Mouse (Mus musculus) ES-E14 (cell line): Measurements from ENCODE around the gene Ylpm1. TPM values are rescaled to one million over a fixed set of nuclear protein-coding genes. Genes with fewer than 3 reads are reported as not detected.
A peak's percentile ranks its signal among the peaks of the same experiment; 100 is the strongest.

Experiments used
- DNase-seq: peaks from one replicate; pipeline ENCODE4 v3.0.0-alpha.2; 2013; ENCODE audit warnings: low read depth, low spot score
- H3K27ac ChIP-seq: 2 replicates; pipeline ENCODE4 v1.5.1; 2012; ENCODE audit warnings: low read depth, mild to moderate bottlenecking, low read length, moderate library complexity, mixed read lengths; ENCODE audit not compliant: poor library complexity, insufficient read depth, severe bottlenecking
- H3K36me3 ChIP-seq: 2 replicates; pipeline ENCODE4 v1.6.1; 2012; ENCODE audit warnings: mild to moderate bottlenecking, low read length, moderate library complexity, mixed read lengths; ENCODE audit not compliant: control insufficient read depth, poor library complexity, insufficient read depth, severe bottlenecking
- H3K4me1 ChIP-seq, 2 experiments: fragments of 150-350 bp in 1 of 2; sonication (generic) in 1 of 2; 2 replicates each; pipeline ENCODE4 v1.6.1; 2012; ENCODE audit warnings: low read length in 2 of 2, mild to moderate bottlenecking in 1 of 2, mixed read lengths in 1 of 2; ENCODE audit not compliant: control insufficient read depth in 2 of 2, insufficient read depth in 2 of 2, poor library complexity in 1 of 2
- H3K4me3 ChIP-seq, 2 experiments: fragments of 150-350 bp in 1 of 2; sonication (generic) in 1 of 2; 2 replicates each; pipeline ENCODE4 v1.5.1; 2012; ENCODE audit warnings: low read length in 2 of 2, low read depth in 1 of 2, mild to moderate bottlenecking in 1 of 2, mixed read lengths in 1 of 2; ENCODE audit not compliant: insufficient read depth in 1 of 2, poor library complexity in 1 of 2, severe bottlenecking in 1 of 2
- H3K9ac ChIP-seq: 2 replicates; pipeline ENCODE4 v1.6.1; 2012; ENCODE audit warnings: low read depth, mild to moderate bottlenecking, low read length, mixed read lengths; ENCODE audit not compliant: poor library complexity, insufficient read depth, severe bottlenecking
- H3K9me3 ChIP-seq: fragments of 150-350 bp; sonication (generic); 2 replicates; pipeline ENCODE4 v1.6.1; 2012; ENCODE audit warnings: low read depth, mild to moderate bottlenecking, low read length; ENCODE audit not compliant: control insufficient read depth, insufficient read depth
- CHD2 ChIP-seq: IDR thresholded peaks from 2 replicates; pipeline ENCODE4 v1.6.1; 2014; ENCODE audit warnings: mild to moderate bottlenecking, low read depth, low read length, inconsistent platforms
- HCFC1 ChIP-seq: IDR thresholded peaks from 2 replicates; pipeline ENCODE4 v1.6.1; 2012; ENCODE audit warnings: low read length, inconsistent platforms, borderline replicate concordance; ENCODE audit not compliant: insufficient read depth
- MAFK ChIP-seq: IDR thresholded peaks from 2 replicates; pipeline ENCODE4 v1.6.1; 2014; ENCODE audit warnings: mild to moderate bottlenecking, low read depth, low read length, inconsistent platforms; ENCODE audit not compliant: insufficient read depth
- ZC3H11A ChIP-seq: IDR thresholded peaks from 2 replicates; pipeline ENCODE4 v1.6.1; 2012; ENCODE audit warnings: low read depth, mild to moderate bottlenecking, inconsistent platforms, low read length, borderline replicate concordance
- ZNF384 ChIP-seq: IDR thresholded peaks from 2 replicates; pipeline ENCODE4 v1.6.1; 2012; ENCODE audit warnings: low read depth, low read length, inconsistent platforms
- in situ Hi-C, 2 experiments: fragments of 600-800 bp; cut with MboI; formaldehyde crosslinking; loops; one replicate each; pipeline ENCODE4 v1.15.1; 2025; ENCODE audit warnings: low sequenced_read_pairs in 2 of 2, inconsistent platforms in 1 of 2; ENCODE audit not compliant: unreplicated experiment in 2 of 2
- total RNA-seq: library from RNA; depleted of rRNA; stranded (reverse); fragments of 300-350 nt; gene quantifications from 2 replicates; pipeline ENCODE4 v1.2.3, GENCODE M21; 2012

Gene Ylpm1
- total RNA-seq, 1 experiment = 38.8 TPM

DNA sequence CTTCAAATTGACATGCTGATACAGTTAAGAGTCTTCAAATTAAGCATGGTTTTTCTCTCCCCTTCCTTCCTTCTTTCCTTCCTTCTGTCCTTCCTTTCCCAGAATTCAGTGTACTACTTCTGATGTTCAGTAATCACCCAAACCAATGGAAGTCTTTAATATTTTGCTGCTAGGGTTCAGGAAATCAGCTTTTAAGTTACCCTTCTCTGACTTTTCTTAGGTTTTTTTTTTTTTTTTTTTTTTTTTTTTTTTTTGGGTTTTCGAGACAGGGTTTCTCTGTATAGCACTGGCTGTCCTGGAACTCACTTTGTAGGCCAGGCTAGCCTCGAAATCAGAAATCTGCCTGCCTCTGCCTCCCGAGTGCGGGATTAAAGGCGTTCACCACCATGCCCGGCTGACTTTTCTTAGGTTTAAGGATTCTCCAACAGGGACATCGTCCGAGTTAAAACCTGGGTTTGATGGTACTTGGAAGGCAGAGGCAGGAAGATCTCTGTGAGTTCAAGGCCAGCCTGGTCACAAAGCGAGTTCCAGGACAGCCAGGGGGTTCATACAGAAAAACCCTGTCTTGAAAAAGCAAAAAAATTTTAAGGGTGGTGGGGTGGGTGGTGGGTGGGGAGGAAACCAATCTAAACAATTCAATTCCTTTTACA is 884 bp upstream of the Ylpm1 start:
- no peak for DNase-seq
- H3K4me1 ChIP-seq = peaks cover 0 to 2% of the 10 kb centered on the region in 2 experiments; a peak in 1 of 4 replicates
- no peaks in the 10 kb centered on the region for H3K9me3 ChIP-seq
- in situ Hi-C loops = no loop called here
- TF ChIP-seq ZNF384 (peak; percentile 58; the same call in 1 of the 2 replicates), CHD2 (no peak)
- H3K4me3 ChIP-seq = no peak overlapping the region
- no peaks in the 10 kb centered on the region for H3K36me3 ChIP-seq
- no peak overlapping the region for H3K27ac ChIP-seq
- H3K9ac ChIP-seq = peak overlapping the region; percentile 32; the same call in 1 of the 2 replicates

DNA sequence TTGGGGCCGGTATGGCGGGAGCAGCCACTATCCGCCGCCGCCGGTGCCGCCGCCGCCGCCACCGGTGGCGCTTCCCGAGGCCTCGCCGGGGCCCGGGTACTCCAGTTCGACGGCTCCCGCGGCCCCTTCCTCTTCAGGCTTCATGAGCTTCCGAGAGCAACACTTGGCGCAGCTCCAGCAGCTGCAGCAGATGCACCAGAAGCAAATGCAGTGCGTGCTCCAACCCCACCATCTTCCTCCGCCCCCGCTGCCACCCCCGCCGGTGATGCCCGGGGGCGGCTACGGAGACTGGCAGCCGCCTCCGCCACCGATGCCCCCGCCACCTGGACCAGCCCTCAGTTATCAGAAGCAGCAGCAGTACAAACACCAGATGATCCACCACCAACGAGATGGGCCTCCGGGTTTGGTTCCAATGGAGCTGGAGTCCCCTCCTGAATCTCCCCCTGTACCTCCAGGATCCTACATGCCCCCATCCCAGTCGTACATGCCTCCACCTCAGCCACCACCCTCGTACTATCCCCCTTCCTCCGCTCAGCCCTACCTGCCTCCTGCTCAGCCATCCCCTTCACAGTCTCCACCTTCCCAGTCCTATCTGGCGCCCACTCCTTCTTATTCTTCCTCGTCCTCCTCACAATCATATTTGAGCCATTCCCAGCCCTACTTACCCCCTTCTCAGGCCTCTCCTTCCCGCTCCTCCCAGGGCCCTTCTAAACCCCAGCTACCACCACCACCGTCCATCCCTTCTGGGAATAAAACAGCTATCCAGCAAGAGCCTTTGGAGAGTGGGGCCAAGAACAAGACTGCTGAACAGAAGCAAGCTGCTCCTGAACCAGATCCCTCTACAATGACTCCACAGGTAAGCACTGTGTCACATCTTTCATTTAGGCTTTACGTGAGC is 629 bp downstream of the Ylpm1 start:
- H3K9ac ChIP-seq = peak overlapping the region; percentile 96
- peaks cover 0 to 2% of the 10 kb centered on the region in 2 experiments; a peak in 1 of 4 replicates for H3K4me1 ChIP-seq
- H3K4me3 ChIP-seq = peak overlapping the region; percentile 91 to 96
- in situ Hi-C loops = no loop called here
- no peaks in the 10 kb centered on the region for H3K36me3 ChIP-seq
- no peaks in the 10 kb centered on the region for H3K9me3 ChIP-seq
- TF ChIP-seq MAFK = no peak
- no peak for TF ChIP-seq ZNF384
- no peak for TF ChIP-seq ZC3H11A
- no peak for TF ChIP-seq CHD2
- TF ChIP-seq HCFC1 = no peak
- DNase-seq = no peak
- H3K27ac ChIP-seq = peak overlapping the region; percentile 21

DNA sequence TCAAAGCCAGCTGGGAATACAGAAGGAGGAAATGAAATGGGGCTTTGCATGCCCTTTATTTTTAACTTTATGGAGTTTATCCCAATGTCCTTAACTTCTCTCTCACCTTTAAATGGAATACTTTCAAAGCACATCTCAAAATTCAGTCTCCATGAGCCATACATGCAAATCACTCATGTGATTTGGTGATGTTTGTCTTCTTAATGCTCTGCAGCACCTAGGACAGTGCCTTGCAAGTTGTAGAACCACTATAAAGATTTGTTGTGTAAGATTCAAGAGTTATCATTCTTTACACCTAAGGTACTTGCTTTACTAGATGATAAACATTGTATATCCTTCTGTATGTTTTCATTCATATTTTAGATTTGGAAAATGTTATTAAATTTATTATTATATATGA is 2.9 kb downstream of the Ylpm1 start:
- Histone ChIP-seq H3K9ac (no peak overlapping the region), H3K36me3 (no peaks in the 10 kb centered on the region), H3K4me3 (no peak overlapping the region), H3K4me1 (peaks cover 0 to 2% of the 10 kb centered on the region in 2 experiments; a peak in 1 of 4 replicates), H3K27ac (no peak overlapping the region), H3K9me3 (peaks cover 4% of the 10 kb centered on the region; the same call in 1 of the 2 replicates)
- TF ChIP-seq MAFK (no peak), ZNF384 (no peak), CHD2 (no peak), ZC3H11A (no peak), HCFC1 (no peak)
- in situ Hi-C loops = no loop called here
- no peak for DNase-seq

DNA sequence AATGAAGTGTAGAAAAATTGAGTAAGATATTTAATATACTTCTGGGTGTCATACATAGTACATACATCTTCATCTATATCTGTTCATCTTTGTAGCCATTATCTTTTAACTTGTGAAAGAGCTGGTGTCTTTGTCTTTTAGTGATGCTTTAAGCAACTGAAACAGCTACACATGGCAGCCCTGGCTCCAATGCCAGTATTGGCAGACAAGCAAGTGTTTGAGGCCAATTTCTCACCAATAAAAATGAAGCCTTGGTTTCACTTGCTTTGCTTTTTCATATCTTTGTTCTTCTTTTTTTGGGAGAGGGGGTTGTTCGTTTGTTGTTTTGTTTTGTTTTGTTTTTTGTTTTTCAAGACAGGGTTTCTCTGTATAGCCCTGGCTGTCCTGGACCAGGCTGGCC is 10.1 kb downstream of the Ylpm1 start:
- in situ Hi-C loops = no loop called here
- Histone ChIP-seq H3K4me3 (no peak overlapping the region), H3K9ac (no peak overlapping the region), H3K36me3 (no peaks in the 10 kb centered on the region; the same call in 1 of the 2 replicates), H3K4me1 (peaks cover 0 to 4% of the 10 kb centered on the region in 2 experiments; a peak in 1 of 4 replicates), H3K27ac (no peak overlapping the region), H3K9me3 (peaks cover 4% of the 10 kb centered on the region; the same call in 1 of the 2 replicates)
- DNase-seq = no peak
- TF ChIP-seq ZNF384 (no peak), MAFK (no peak), CHD2 (no peak)
